Mouse (Mus musculus) spleen, adult 2 months (tissue): Measurements from ENCODE around the gene Dync1i2.

Source experiments
- CTCF ChIP-seq: fragments of 200-500 bp; IDR thresholded peaks from 2 replicates; pipeline ENCODE4 v1.5.1; 2011; ENCODE audit warnings: mild to moderate bottlenecking, inconsistent platforms; ENCODE audit not compliant: insufficient read depth, insufficient read length, insufficient replicate concordance; ENCODE audit errors: extremely low read depth
- POLR2A ChIP-seq: fragments of 200-500 bp; IDR thresholded peaks from 2 replicates; pipeline ENCODE4 v1.6.1; 2011; ENCODE audit warnings: low read depth, low read length, inconsistent platforms

DNA sequence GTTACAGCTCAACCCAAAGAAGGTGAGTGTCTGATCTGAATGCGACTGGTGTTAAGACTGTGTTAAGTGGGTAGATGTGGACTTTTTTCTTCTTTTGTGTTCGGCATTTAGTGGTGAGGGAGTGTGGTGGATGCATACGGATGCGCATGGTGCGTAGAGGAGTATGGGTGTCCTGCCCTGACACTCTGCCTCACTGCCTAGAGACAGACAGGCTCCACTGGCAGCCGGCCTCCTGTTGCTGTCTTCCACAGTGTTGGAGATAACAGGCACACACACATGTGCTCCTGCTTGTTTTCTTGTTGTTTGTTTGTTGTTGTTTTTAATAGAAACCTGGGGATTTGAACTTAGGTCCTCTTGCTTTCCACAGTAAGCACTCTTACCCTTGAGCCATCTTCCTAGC, 24.5 kb downstream of the Dync1i2 start:
- TF ChIP-seq CTCF: no peak
- no peak for TF ChIP-seq POLR2A
